Mouse (Mus musculus): ENCODE measurements around the gene Hoxc9. TPM values are rescaled to one million over a fixed set of nuclear protein-coding genes. Genes with fewer than 3 reads are reported as not detected.
A peak's percentile ranks its signal among the peaks of the same experiment; 100 is the strongest.

Hoxc9 gene
- polyA plus RNA-seq, 1 experiment = not detected

DNA sequence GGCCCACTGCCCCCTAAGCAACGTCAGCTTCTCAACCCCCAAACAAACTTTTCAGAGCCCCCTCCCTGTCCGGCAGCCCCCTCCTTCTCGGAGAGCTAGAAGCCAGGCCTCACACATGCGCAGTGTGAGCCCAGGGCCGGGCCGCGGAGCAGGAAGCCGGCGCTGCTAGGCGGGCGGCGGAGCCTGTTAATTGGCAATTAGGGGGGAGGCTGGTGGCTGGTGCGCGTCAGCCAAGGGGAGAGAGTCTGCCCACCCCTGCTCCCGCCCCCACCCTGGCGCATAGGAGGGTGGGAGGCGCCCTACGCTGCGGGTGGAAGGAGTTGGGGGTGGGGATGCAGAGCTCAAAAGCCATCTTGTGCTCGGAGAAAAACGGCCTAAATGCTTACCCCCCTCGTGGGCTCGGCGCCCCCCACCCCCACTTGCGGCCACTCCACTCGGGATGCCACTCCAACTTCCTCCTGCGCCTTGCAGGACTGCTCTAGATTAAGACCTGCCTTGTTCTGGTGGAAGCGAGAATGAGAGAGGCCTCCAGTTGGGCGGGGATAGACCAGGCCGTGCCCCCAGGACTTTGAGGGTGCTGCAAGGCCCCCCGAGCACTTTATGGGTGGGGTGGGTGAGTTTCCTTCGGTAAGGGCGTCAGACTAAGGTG is 23.1 kb downstream of the Hoxc9 start:
- under 1% methylated on average over 33 of the region's 33 CpGs for WGBS
- Histone ChIP-seq H3K4me1 (ENCODE audit: control insufficient read depth, insufficient read depth, low read length) (peaks cover 9% of the 10 kb centered on the region; the same call in 1 of the 2 replicates), H3K27ac (ENCODE audit: insufficient read depth, low read depth, low read length) (no peak overlapping the region), H3K4me3 (ENCODE audit: insufficient read depth, low read depth, low read length) (no peak overlapping the region)
- no peak for TF ChIP-seq POLR2A (IDR thresholded peaks at IDR 0.05; ENCODE audit: insufficient read depth, low read depth, low read length)
- TF ChIP-seq CTCF (IDR thresholded peaks at IDR 0.05; ENCODE audit: insufficient read depth, low read depth, low read length) = no peak

- no peak for TF ChIP-seq CTCF (IDR thresholded peaks at IDR 0.05; ENCODE audit: insufficient read depth, low read depth, low read length)
- TF ChIP-seq POLR2A (IDR thresholded peaks at IDR 0.05; ENCODE audit: insufficient read depth, low read depth, low read length) = no peak
- 8% methylated on average over 11 of the region's 11 CpGs for WGBS
- H3K4me1 ChIP-seq (ENCODE audit: control insufficient read depth, insufficient read depth, low read length) = peaks cover 9% of the 10 kb centered on the region; the same call in 1 of the 2 replicates
- H3K4me3 ChIP-seq (ENCODE audit: insufficient read depth, low read depth, low read length) = no peak overlapping the region
- no peak overlapping the region for H3K27ac ChIP-seq (ENCODE audit: insufficient read depth, low read depth, low read length)
Observed at GRCm38 (mm10) chr15:102999955-103000354, 23.7 kb downstream of the Hoxc9 start.

GRCm38 (mm10) chr15:103000501-103000901 is 24.3 kb downstream of the Hoxc9 start:
- Histone ChIP-seq H3K4me3 (ENCODE audit: insufficient read depth, low read depth, low read length) (no peak overlapping the region), H3K4me1 (ENCODE audit: control insufficient read depth, insufficient read depth, low read length) (peaks cover 9% of the 10 kb centered on the region; the same call in 1 of the 2 replicates), H3K27ac (ENCODE audit: insufficient read depth, low read depth, low read length) (no peak overlapping the region)
- 10% methylated on average over 24 of the region's 24 CpGs for WGBS
- TF ChIP-seq CTCF (IDR thresholded peaks at IDR 0.05; ENCODE audit: insufficient read depth, low read depth, low read length) (no peak), POLR2A (IDR thresholded peaks at IDR 0.05; ENCODE audit: insufficient read depth, low read depth, low read length) (no peak)

DNA sequence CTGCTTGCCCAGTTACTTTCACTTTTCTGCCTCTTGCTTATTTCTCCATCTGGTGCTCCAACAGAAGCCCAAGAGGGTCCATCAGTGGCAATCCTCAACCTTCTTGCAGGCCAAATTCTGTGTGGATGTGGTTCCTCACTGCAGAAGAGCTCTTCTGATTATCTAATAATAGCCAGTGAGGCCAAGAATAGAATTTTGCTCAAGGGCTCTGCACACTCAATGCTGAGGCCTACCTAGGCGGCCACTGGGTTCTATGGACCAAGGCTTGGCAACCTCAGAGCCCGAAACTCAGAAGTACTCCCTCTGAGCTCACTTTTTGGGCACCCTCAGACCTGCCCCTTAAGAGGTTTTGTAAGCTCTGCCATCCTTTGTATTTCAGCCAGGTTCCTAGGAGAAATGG is 25.1 kb downstream of the Hoxc9 start:
- H3K4me1 ChIP-seq (ENCODE audit: control insufficient read depth, insufficient read depth, low read length) = peaks cover 9% of the 10 kb centered on the region; the same call in 1 of the 2 replicates
- WGBS = 66% methylated on average over 2 of the region's 2 CpGs
- TF ChIP-seq POLR2A (IDR thresholded peaks at IDR 0.05; ENCODE audit: insufficient read depth, low read depth, low read length) (no peak), CTCF (IDR thresholded peaks at IDR 0.05; ENCODE audit: insufficient read depth, low read depth, low read length) (no peak)
- H3K27ac ChIP-seq (ENCODE audit: insufficient read depth, low read depth, low read length) = no peak overlapping the region
- H3K4me3 ChIP-seq (ENCODE audit: insufficient read depth, low read depth, low read length) = no peak overlapping the region

DNA sequence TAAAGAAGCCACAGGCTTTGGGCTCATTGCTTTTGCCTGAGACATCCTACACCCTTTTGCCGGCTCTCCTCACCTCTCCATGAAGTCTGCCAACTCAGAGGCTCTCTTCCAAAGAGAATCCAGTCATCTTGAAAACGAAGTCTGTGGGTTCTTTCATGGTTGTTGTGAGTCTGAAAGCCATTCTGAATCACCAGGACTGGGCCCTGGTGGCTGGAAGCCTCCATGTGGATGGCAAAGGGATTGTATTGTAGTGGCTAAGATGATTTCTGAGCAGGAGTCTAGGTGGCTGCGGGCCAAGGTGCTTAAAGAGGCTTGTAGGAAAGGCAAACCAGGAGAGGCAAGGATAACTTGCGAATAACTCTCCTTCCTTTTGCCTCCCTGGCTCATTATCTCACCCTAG is 25.9 kb downstream of the Hoxc9 start:
- TF ChIP-seq CTCF (IDR thresholded peaks at IDR 0.05; ENCODE audit: insufficient read depth, low read depth, low read length) = no peak
- no peak for TF ChIP-seq POLR2A (IDR thresholded peaks at IDR 0.05; ENCODE audit: insufficient read depth, low read depth, low read length)
- Histone ChIP-seq H3K27ac (ENCODE audit: insufficient read depth, low read depth, low read length) (no peak overlapping the region), H3K4me1 (ENCODE audit: control insufficient read depth, insufficient read depth, low read length) (peaks cover 9% of the 10 kb centered on the region; the same call in 1 of the 2 replicates), H3K4me3 (ENCODE audit: insufficient read depth, low read depth, low read length) (no peak overlapping the region)
- WGBS = 39% methylated on average over 4 of the region's 4 CpGs

DNA sequence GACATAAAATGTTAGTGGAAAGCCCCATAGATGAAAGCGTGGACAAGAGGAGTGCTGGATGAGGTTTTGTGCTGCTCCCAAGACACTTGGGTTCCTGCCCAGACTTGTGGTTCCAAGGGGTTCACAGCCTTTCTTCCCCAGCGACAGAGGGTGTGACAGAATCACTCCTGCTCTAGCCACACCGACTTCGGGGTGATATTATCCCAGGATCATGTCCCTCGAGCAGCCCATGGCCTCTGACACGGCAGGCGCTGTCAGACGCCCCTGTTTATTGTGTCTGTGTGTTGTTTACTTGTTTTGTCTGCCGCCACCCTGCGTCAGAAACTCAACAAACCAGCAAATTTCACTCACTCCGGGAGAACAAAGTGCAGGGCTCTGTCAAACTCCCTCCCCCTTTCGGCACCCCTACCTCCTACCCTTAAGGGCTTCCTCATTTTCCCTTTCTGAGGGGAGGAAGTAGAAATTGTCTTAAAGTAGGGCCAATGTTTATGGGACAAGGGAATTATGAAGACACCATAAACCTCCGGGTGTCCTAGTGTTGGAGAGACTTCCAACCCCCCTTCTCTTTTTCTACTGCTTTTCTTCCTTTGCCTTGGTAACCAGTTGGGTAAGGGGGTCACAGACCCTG is 26.7 kb downstream of the Hoxc9 start:
- Histone ChIP-seq H3K4me1 (ENCODE audit: control insufficient read depth, insufficient read depth, low read length) (peaks cover 9% of the 10 kb centered on the region; the same call in 1 of the 2 replicates), H3K4me3 (ENCODE audit: insufficient read depth, low read depth, low read length) (no peak overlapping the region), H3K27ac (ENCODE audit: insufficient read depth, low read depth, low read length) (no peak overlapping the region)
- 10% methylated on average over 13 of the region's 13 CpGs for WGBS
- TF ChIP-seq CTCF (IDR thresholded peaks at IDR 0.05; ENCODE audit: insufficient read depth, low read depth, low read length) (no peak), POLR2A (IDR thresholded peaks at IDR 0.05; ENCODE audit: insufficient read depth, low read depth, low read length) (0 out of 2 replicates have a peak, but pooled peaks have one; percentile 11)

- Histone ChIP-seq H3K27ac (ENCODE audit: insufficient read depth, low read depth, low read length) (no peak overlapping the region), H3K4me3 (ENCODE audit: insufficient read depth, low read depth, low read length) (no peak overlapping the region), H3K4me1 (ENCODE audit: control insufficient read depth, insufficient read depth, low read length) (no peaks in the 10 kb centered on the region)
- no peak for TF ChIP-seq POLR2A (IDR thresholded peaks at IDR 0.05; ENCODE audit: insufficient read depth, low read depth, low read length)
- TF ChIP-seq CTCF (IDR thresholded peaks at IDR 0.05; ENCODE audit: insufficient read depth, low read depth, low read length) = no peak
- WGBS = 2% methylated on average over 17 of the region's 17 CpGs
Observed at GRCm38 (mm10) chr15:103005308-103005707, 29.1 kb downstream of the Hoxc9 start.

DNA sequence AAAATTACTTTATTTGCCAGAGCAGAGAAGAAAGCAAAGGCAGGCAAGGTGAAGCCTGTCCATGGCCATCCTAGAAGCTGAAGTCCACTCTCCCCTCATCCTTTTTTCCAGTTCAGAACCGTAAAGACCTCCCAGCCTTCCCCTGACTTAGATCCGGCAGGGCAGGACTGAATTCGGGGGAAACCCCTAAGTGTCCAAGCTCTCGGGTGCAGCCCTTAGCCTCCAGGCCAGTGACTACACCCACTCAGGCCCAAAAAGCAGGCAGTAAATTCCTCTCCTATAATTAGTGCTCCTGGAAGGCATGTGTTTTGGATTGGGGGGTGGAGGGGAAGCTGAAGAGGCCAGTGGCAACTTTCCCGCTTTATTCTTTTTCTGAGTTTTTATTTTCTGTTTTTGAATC is 29.6 kb downstream of the Hoxc9 start:
- H3K4me3 ChIP-seq (ENCODE audit: insufficient read depth, low read depth, low read length) = no peak overlapping the region
- H3K4me1 ChIP-seq (ENCODE audit: control insufficient read depth, insufficient read depth, low read length) = no peaks in the 10 kb centered on the region
- 7% methylated on average over 5 of the region's 5 CpGs for WGBS
- no peak for TF ChIP-seq POLR2A (IDR thresholded peaks at IDR 0.05; ENCODE audit: insufficient read depth, low read depth, low read length)
- no peak for TF ChIP-seq CTCF (IDR thresholded peaks at IDR 0.05; ENCODE audit: insufficient read depth, low read depth, low read length)
- H3K27ac ChIP-seq (ENCODE audit: insufficient read depth, low read depth, low read length) = no peak overlapping the region

DNA sequence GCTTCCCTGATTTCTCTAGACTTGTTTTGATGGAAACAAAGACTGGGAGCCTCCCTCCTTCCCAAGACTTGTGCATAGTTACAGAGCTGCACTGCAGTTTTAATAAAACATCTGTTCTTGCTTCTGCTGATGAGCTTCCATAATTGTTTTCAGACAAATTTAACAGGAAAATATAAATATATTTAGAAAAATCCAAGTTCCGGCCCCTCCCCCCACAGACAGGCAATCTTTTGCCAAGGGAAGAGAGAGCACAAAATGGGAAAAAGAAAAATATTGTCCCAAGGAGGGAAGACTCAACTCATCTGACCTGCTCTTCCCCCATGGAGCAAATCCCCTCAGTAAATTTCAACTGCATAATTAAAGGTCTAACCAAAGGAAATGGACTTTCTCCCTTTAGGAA is 30.1 kb downstream of the Hoxc9 start:
- no peaks in the 10 kb centered on the region for H3K4me1 ChIP-seq (ENCODE audit: control insufficient read depth, insufficient read depth, low read length)
- H3K27ac ChIP-seq (ENCODE audit: insufficient read depth, low read depth, low read length) = no peak overlapping the region
- H3K4me3 ChIP-seq (ENCODE audit: insufficient read depth, low read depth, low read length) = no peak overlapping the region
- TF ChIP-seq CTCF (IDR thresholded peaks at IDR 0.05; ENCODE audit: insufficient read depth, low read depth, low read length) = no peak
- no peak for TF ChIP-seq POLR2A (IDR thresholded peaks at IDR 0.05; ENCODE audit: insufficient read depth, low read depth, low read length)
- WGBS = 16% methylated on average over 1 of the region's 1 CpGs
